Mouse (Mus musculus) gastrocnemius, postnatal 14 days (tissue): ENCODE results near the gene Phactr3. TPM values are rescaled to one million over a fixed set of nuclear protein-coding genes. Genes with fewer than 3 reads are reported as not detected.

Experiments used
- total RNA-seq, 2 experiments: library from RNA; stranded (reverse); gene quantifications; 2 replicates each; pipeline ENCODE4 v1.2.3; 2021

Phactr3 gene
- total RNA-seq, 2 experiments from 2014 or later: 0.10 TPM; not detected in 1

Other genes starting within 250 kb of the Phactr3 start
- gene Gm14327, start 221.9 kb upstream of the Phactr3 start, total RNA-seq: 1 to 10 TPM; 2.0 to 2.3 TPM
- under 1 TPM in 1 of 2 experiments, not detected in 1; 0.44 TPM for gene Zfp972, start 193.4 kb upstream of the Phactr3 start, total RNA-seq
- gene Gm14326, start 161.7 kb upstream of the Phactr3 start, total RNA-seq: 10 to 100 TPM; 18.8 to 19.0 TPM
- gene Zfp971, start 95.7 kb upstream of the Phactr3 start, total RNA-seq: 10 to 100 TPM; 14.7 to 15.4 TPM
- gene Zfp931, start 40.5 kb upstream of the Phactr3 start, total RNA-seq: 1 to 10 TPM; 5.7 to 5.8 TPM